Mouse (Mus musculus): ENCODE measurements around the gene Rbfox3. TPM values are rescaled to one million over a fixed set of nuclear protein-coding genes. Genes with fewer than 3 reads are reported as not detected.

Rbfox3 gene
- total RNA-seq, 2 experiments from 2014 or later, result 0.11 to 0.14 TPM

DNA sequence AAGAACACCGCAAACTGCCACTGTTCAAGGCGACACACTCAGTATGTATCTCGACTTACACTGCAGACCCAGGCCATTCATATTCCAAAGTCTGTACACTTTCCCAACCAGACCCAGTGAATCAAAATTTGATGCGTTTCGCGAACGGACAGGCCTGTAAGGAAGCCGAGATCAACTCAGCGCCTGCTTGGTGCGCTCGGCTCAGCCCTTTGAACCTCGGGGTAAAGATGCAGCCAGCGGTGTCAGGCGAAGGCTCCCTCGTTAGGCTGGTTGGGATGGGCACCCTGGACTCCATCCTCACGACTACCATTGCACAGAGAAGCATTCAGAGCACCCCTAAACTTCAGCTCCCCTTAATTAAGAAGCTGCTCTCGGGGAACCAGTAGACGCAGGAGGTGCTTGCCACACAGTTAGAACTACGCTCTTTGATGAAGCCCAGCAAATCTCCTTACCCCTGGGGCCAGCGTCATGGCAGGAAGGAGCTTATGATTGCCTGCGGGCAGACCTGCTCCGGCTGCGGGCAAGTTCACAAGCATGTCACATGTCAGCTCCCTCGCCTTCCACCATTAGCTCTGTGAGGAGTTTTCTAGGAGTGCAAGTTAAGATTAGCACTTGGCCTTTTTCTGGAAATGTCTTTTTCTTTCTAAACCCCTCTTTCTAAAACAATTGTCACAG is 231.5 kb downstream of the Rbfox3 start:
- intact Hi-C loops (cut with DNase I), result no loop called here
- no peak for DNase-seq

- intact Hi-C loops (cut with DNase I), result no loop called here
- no peak for DNase-seq
Observed at GRCm38 (mm10) chr11:118678515-118679104, 232.8 kb downstream of the Rbfox3 start.

DNA sequence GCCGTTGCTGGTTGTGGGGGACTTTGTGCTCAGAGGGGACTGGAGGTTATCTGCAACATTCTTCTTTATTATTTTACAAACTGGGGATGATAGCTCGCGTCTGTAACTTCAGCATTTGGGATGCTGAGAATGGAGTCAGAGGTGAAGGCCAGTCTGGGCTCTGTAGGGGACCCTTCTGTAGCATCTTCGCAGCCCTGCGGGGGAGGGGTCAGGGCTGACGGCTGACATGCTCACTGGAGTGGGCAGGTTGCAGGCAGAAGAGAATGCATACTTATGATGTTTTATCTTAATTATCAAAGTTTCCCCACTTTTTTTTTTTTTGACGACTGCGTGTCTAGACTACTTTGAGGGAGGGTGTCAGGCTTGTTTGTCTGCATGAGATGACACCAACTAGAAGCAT is 234.1 kb downstream of the Rbfox3 start:
- intact Hi-C loops (cut with DNase I), result no loop called here
- DNase-seq, result no peak

DNA sequence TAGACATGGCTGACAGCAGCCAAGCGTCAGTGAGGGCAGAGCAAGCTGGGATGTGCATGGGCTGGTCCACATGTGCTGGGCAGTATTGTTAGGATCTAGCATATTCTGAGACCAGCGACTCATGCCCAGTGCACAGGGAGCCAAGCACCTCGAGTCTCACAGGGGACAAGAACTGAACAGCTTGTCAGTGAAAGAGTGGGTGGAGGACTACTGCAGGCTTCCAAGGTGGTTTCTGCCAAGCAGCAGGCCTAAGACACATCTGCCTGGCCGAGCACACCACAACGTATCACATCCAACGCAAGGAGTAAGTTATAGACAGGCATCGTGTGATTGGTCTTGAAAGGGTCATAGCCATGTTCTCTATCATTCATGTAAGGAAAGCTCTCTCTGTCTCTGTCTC is 235.0 kb downstream of the Rbfox3 start:
- intact Hi-C loops (cut with DNase I), result no loop called here
- no peak for DNase-seq

GRCm38 (mm10) chr11:118671958-118672357 is 239.4 kb downstream of the Rbfox3 start:
- intact Hi-C loops (cut with DNase I), result no loop called here

DNA sequence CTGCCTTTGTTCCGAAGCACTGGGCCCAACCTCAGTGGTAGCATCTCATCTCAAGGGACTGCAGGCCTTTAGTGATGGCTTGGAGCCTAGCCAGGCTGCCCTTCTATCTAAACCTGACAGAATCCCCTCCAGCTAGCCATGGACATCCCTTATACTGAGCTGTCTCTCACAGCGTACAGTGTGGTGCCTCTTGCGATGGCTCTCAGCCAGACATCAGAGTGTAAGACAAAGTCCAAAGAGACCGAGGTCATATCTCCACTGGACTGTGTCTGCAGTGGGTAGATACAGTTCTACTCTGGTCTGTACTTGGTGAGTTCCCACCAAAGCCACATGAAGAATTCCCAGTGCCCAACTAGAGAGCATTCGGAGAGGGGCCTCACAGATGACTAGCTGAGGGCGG is 240.2 kb downstream of the Rbfox3 start:
- no peak for DNase-seq
- intact Hi-C loops (cut with DNase I), result no loop called here

More at GRCm38 (mm10) chr11:118671958-118672357, 239.4 kb downstream of the Rbfox3 start:
- DNase-seq, result no peak

DNA sequence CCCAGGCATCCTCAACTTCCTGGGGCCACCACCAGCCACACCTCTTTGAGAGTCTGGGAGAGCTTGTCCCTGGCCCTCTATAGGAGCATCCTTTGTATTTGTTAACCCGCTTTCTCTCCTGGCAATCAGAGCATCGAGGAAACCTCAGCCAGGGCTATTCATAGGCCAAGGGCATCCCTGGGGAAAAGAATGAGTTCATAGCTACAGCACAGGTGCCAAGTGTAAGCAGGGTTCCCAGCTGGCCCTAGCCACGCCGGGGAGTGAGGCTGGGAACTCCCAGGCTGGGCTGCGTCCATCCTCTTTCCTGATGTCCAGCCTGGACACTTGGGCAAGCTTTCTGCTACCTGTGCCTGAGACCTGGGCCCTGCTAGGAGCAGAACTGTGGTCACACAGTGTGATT is 241.6 kb downstream of the Rbfox3 start:
- intact Hi-C loops (cut with DNase I), result no loop called here
- peak; percentile 23 to 44 for DNase-seq

DNA sequence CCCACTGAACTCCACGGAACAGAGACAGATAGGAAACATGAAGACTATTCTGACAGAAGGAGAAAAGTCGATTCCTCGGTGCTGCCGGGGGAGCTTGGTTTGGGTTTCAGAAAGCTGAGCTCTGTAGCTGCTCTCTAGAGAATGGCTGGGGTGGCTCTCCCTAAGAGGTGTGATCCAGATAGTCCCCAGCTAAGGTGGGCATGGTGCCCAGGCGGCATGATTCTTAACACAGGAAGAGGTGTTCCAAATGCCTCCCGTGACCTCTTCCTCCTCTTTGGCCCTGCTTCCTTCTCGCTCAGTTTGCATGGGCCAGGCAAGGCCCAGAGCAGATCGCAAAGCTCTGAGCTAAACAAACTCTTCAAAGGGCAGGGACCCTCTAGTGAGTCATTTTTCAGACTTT is 243.0 kb downstream of the Rbfox3 start:
- intact Hi-C loops (cut with DNase I), result no loop called here
- peak in 1 of 2 experiments; percentile 11 for DNase-seq

DNA sequence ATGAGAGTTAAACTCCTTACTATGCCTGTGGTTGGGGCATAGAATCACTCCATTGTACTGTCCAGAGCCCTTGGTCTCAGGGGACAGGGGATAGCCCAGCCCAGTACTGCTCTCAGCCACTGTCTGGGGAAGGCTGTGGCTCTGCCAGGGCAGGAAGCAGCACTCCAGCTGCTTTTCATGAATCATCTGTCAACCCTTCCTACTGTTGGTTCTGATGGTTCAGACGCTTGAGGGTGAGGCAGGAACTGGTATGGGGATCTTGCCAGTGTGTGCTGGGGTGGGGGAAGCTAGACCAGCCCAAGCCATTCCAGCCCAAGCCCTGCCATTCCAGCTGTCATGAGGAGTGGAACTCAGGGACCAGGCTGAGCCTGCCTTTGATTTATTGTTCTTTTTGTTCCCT is 243.5 kb downstream of the Rbfox3 start:
- peak; percentile 9 to 18 for DNase-seq
- intact Hi-C loops (cut with DNase I), result no loop called here

DNA sequence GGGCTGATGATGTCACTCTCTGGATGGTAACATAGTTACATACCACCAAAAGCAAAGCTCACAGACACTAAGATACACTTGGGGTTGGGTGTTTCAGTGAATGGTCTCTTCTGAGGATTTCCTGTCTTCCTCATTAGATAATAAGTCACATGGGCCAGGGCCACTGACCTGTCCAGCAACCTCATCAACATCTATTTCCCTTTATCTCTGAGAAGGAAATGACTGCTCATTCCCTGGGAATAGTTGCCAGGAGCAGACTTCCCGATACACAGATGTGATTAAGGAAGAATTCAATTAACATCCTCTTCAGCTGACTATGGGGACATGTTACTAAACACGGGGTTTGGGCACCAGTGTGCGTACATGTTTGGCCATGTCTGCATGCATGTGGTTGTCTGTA is 245.2 kb downstream of the Rbfox3 start:
- intact Hi-C loops (cut with DNase I), result no loop called here
- DNase-seq, result no peak

- DNase-seq, result no peak
- intact Hi-C loops (cut with DNase I), result no loop called here
Observed at GRCm38 (mm10) chr11:118663305-118663704, 248.1 kb downstream of the Rbfox3 start.

- DNase-seq, result peak in 1 of 2 experiments; percentile 5
- intact Hi-C loops (cut with DNase I), result no loop called here
Observed at GRCm38 (mm10) chr11:118659305-118659704, 252.1 kb downstream of the Rbfox3 start.

DNA sequence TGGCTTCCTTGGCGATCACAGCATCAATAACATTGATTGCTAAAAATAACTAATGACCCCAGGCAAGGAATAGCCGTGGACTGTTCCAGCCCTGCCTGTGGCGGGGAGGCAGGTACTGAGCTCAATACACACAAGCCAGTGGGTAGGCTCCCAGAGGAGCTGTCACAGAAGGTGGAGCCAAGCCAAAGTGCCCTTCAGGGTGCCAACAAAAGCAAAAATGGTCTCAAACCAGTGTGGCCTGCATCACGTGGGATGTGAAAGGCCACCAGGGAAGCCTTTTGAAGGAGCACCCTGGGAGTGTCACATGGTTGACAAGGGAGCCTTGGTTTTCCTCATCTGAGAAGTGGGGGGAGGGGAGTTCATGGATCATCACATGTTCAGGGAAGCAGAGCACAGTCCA is 255.6 kb downstream of the Rbfox3 start:
- DNase-seq, result no peak
- intact Hi-C loops (cut with DNase I), result no loop called here

- no peak for DNase-seq
- intact Hi-C loops (cut with DNase I), result no loop called here
Observed at GRCm38 (mm10) chr11:118653521-118654318, 257.7 kb downstream of the Rbfox3 start.

GRCm38 (mm10) chr11:118652401-118653240 is 258.8 kb downstream of the Rbfox3 start:
- intact Hi-C loops (cut with DNase I), result no loop called here
- no peak for DNase-seq

- intact Hi-C loops (cut with DNase I), result loop anchor here (1.0 kb wide), 1 partner anchor 92 kb away; no protein-coding TSS in a partner anchor
- peak; percentile 34 to 70 for DNase-seq
Observed at GRCm38 (mm10) chr11:118648369-118648768, 263.0 kb downstream of the Rbfox3 start.

DNA sequence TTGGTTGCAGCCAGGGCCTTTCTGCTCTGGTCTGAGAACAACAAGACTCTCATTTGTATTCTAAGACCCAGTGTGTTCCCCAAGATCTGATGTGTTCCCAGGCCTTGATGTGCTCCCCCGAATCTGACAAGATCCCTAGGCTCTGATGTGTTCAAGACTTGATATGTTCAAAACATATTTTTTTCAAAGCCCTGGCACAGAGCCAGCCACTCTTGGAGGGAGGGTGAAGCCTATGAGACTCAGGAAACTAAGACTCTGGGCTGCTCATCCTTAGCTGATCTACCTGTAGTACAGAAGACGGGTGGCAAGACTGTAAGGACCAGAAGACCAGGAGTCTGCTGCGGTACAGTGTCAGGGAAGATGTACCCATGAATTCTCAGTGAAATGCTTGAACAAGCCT is 264.5 kb downstream of the Rbfox3 start:
- intact Hi-C loops (cut with DNase I), result no loop called here
- no peak for DNase-seq

- intact Hi-C loops (cut with DNase I), result no loop called here
- DNase-seq, result no peak
Observed at GRCm38 (mm10) chr11:118645158-118645557, 266.2 kb downstream of the Rbfox3 start.

GRCm38 (mm10) chr11:118640706-118641105 is 270.7 kb downstream of the Rbfox3 start:
- DNase-seq, result no peak
- intact Hi-C loops (cut with DNase I), result no loop called here

- DNase-seq, result no peak
- intact Hi-C loops (cut with DNase I), result no loop called here
Observed at GRCm38 (mm10) chr11:118637718-118638117, 273.7 kb downstream of the Rbfox3 start.

GRCm38 (mm10) chr11:118634647-118635046 is 276.8 kb downstream of the Rbfox3 start:
- intact Hi-C loops (cut with DNase I), result no loop called here
- DNase-seq, result peak; percentile 9 to 26

Measured in heart, postnatal 36 days (tissue).